11 mouse cellular contexts compared by ENCODE assay signal in genomic region chr5:141139361-141139912, GRCm38 (mm10).
A peak's percentile ranks its signal among the peaks of the same experiment; 100 is the strongest.
DNase-seq lines count a peak whose midpoint lies in the region; ATAC-seq lines count a peak whose summit lies in the region.
"Had no signal": no experiment of that assay in that cellular context is flagged by ENCODE, and none has a peak within 500 bp of the region (broad histone marks: within the 10 kb centered on the region; RNA-seq: fewer than 3 reads in every experiment).

No protein-coding gene starts in this region.

- no peak overlapping the region for H3K9ac ChIP-seq in kidney, embryonic 14.5 days (ENCODE audit: low read depth, low read length)
- no peak overlapping the region for H3K9ac ChIP-seq in embryonic facial prominence, embryonic 15.5 days
- peak overlapping the region; percentile 35; the same call in 1 of the 2 replicates for H3K9ac ChIP-seq in hindbrain, embryonic 13.5 days
- H3K9ac ChIP-seq in midbrain, embryonic 15.5 days = 0 out of 2 replicates have a peak overlapping the region, but pooled peaks have one; percentile 21

- peaks cover 23% of the 10 kb centered on the region for H3K4me1 ChIP-seq in kidney, embryonic 14.5 days (ENCODE audit: control insufficient read depth, insufficient read depth, low read length)
- H3K4me1 ChIP-seq in embryonic facial prominence, embryonic 15.5 days = peaks cover 23% of the 10 kb centered on the region
- peaks cover 16% of the 10 kb centered on the region for H3K4me1 ChIP-seq in hindbrain, embryonic 13.5 days (replicated peaks)
- peaks cover 14% of the 10 kb centered on the region for H3K4me1 ChIP-seq in midbrain, embryonic 15.5 days

- H3K9me3 ChIP-seq in kidney, embryonic 14.5 days (ENCODE audit: control insufficient read depth, low read length) = no peaks in the 10 kb centered on the region
- H3K9me3 ChIP-seq in embryonic facial prominence, embryonic 15.5 days (replicated peaks) = no peaks in the 10 kb centered on the region
- H3K9me3 ChIP-seq in hindbrain, embryonic 13.5 days = no peaks in the 10 kb centered on the region
- H3K9me3 ChIP-seq in midbrain, embryonic 15.5 days = no peaks in the 10 kb centered on the region

- no peak overlapping the region for H3K4me3 ChIP-seq in kidney, embryonic 14.5 days (ENCODE audit: low read length)
- H3K4me3 ChIP-seq in embryonic facial prominence, embryonic 15.5 days (replicated peaks) = no peak overlapping the region
- 0 out of 2 replicates have a peak overlapping the region, but pooled peaks have one; percentile 0 for H3K4me3 ChIP-seq in hindbrain, embryonic 13.5 days
- H3K4me3 ChIP-seq in midbrain, embryonic 15.5 days = no peak overlapping the region

- no peak for DNase-seq in kidney, adult 8-10 months
- no peak for DNase-seq in adrenal gland, postnatal 4 days (ENCODE audit: low spot score in 2 of 2)
- no peak for DNase-seq in adrenal gland, adult 18-20 months (ENCODE audit: low spot score in 2 of 2)
- DNase-seq: cerebellum, postnatal 25 days; gastrocnemius, postnatal 10 days; kidney, postnatal 14 days; thymus, postnatal 14 days had no signal

- no peak for ATAC-seq in kidney, embryonic 14.5 days (ENCODE audit: low FRiP score, low TSS enrichment)
- ATAC-seq in embryonic facial prominence, embryonic 15.5 days (ENCODE audit: insufficient number of reproducible peaks, low FRiP score, low TSS enrichment, low read depth) = no peak
- no peak for ATAC-seq in hindbrain, embryonic 13.5 days (ENCODE audit: low FRiP score)
- 0 out of 2 replicates have a peak, but pooled peaks have one; percentile 45 for ATAC-seq in midbrain, embryonic 15.5 days (replicated peaks)

- H3K27me3 ChIP-seq in kidney, embryonic 14.5 days (ENCODE audit: control insufficient read depth, insufficient read depth, low read length) = no peaks in the 10 kb centered on the region
- H3K27me3 ChIP-seq in embryonic facial prominence, embryonic 15.5 days = no peaks in the 10 kb centered on the region
- no peaks in the 10 kb centered on the region for H3K27me3 ChIP-seq in hindbrain, embryonic 13.5 days
- H3K27me3 ChIP-seq in midbrain, embryonic 15.5 days (replicated peaks) = no peaks in the 10 kb centered on the region

- no peak overlapping the region; the same call in 1 of the 2 replicates for H3K4me2 ChIP-seq in kidney, embryonic 14.5 days (replicated peaks; ENCODE audit: low read depth, low read length)
- peak overlapping the region; percentile 13; the same call in 1 of the 2 replicates for H3K4me2 ChIP-seq in embryonic facial prominence, embryonic 15.5 days (replicated peaks)
- peak overlapping the region; percentile 43 for H3K4me2 ChIP-seq in hindbrain, embryonic 13.5 days
- peak overlapping the region; percentile 32 for H3K4me2 ChIP-seq in midbrain, embryonic 15.5 days

- H3K27ac ChIP-seq in kidney, embryonic 14.5 days (ENCODE audit: low read depth, low read length) = peak overlapping the region; percentile 11; the same call in 1 of the 2 replicates
- H3K27ac ChIP-seq in embryonic facial prominence, embryonic 15.5 days (replicated peaks) = no peak overlapping the region
- H3K27ac ChIP-seq in hindbrain, embryonic 13.5 days = peak overlapping the region; percentile 67
- H3K27ac ChIP-seq in midbrain, embryonic 15.5 days = peak overlapping the region; percentile 62

- 33% methylated on average over 14 of the region's 14 CpGs for WGBS in kidney, embryonic 14.5 days
- 17% methylated on average over 14 of the region's 14 CpGs for WGBS in embryonic facial prominence, embryonic 15.5 days
- 22% methylated on average over 14 of the region's 14 CpGs for whole genome bisulfite sequencing in hindbrain, embryonic 13.5 days
- 9% methylated on average over 14 of the region's 14 CpGs for WGBS in midbrain, embryonic 15.5 days

- no peaks in the 10 kb centered on the region for H3K36me3 ChIP-seq in kidney, embryonic 14.5 days (ENCODE audit: control insufficient read depth, insufficient read depth, low read length)
- no peaks in the 10 kb centered on the region for H3K36me3 ChIP-seq in embryonic facial prominence, embryonic 15.5 days
- H3K36me3 ChIP-seq in hindbrain, embryonic 13.5 days = no peaks in the 10 kb centered on the region
- no peaks in the 10 kb centered on the region for H3K36me3 ChIP-seq in midbrain, embryonic 15.5 days (replicated peaks)

Comparison
In these comparisons a context has a peak if more than half of its experiments do, and no peak if none do; other contexts are left out.
1. H3K9ac ChIP-seq: peak in hindbrain, embryonic 13.5 days (single experiment) and midbrain, embryonic 15.5 days (single experiment); none in kidney, embryonic 14.5 days (single experiment) and embryonic facial prominence, embryonic 15.5 days (single experiment).